Mouse (Mus musculus): ENCODE measurements around the gene Gm28305. TPM values are rescaled to one million over a fixed set of nuclear protein-coding genes. Genes with fewer than 3 reads are reported as not detected.

Gene Gm28305
- polyA plus RNA-seq, 1 experiment from 2014 or later: not detected

- no peak for ATAC-seq (ENCODE audit: low FRiP score, low TSS enrichment)
- Histone ChIP-seq H3K9ac (ENCODE audit: low read depth, low read length) (no peak overlapping the region), H3K36me3 (ENCODE audit: control insufficient read depth, insufficient read depth, low read length) (no peaks in the 10 kb centered on the region), H3K4me1 (ENCODE audit: control insufficient read depth, insufficient read depth, low read length) (peaks cover 3% of the 10 kb centered on the region; the same call in 1 of the 2 replicates), H3K4me3 (ENCODE audit: low read length) (no peak overlapping the region), H3K9me3 (ENCODE audit: control insufficient read depth, low read length) (no peaks in the 10 kb centered on the region), H3K27ac (ENCODE audit: low read depth, low read length) (no peak overlapping the region), H3K27me3 (ENCODE audit: control insufficient read depth, insufficient read depth, low read length) (no peaks in the 10 kb centered on the region), H3K4me2 (replicated peaks; ENCODE audit: low read depth, low read length) (no peak overlapping the region)
- 39% methylated on average over 2 of the region's 2 CpGs for WGBS
These were observed 62.4 kb downstream of the Gm28305 start for GRCm38 (mm10) chr9:104102901-104103300.

- Histone ChIP-seq H3K27me3 (ENCODE audit: control insufficient read depth, insufficient read depth, low read length) (no peaks in the 10 kb centered on the region), H3K9me3 (ENCODE audit: control insufficient read depth, low read length) (no peaks in the 10 kb centered on the region), H3K4me3 (ENCODE audit: low read length) (no peak overlapping the region), H3K4me1 (ENCODE audit: control insufficient read depth, insufficient read depth, low read length) (peaks cover 3% of the 10 kb centered on the region; the same call in 1 of the 2 replicates), H3K4me2 (replicated peaks; ENCODE audit: low read depth, low read length) (no peak overlapping the region), H3K27ac (ENCODE audit: low read depth, low read length) (no peak overlapping the region), H3K36me3 (ENCODE audit: control insufficient read depth, insufficient read depth, low read length) (no peaks in the 10 kb centered on the region), H3K9ac (ENCODE audit: low read depth, low read length) (no peak overlapping the region)
- 89% methylated on average over 2 of the region's 2 CpGs for whole genome bisulfite sequencing
- no peak for ATAC-seq (ENCODE audit: low FRiP score, low TSS enrichment)
These were observed 64.5 kb downstream of the Gm28305 start for GRCm38 (mm10) chr9:104104986-104105385.

- Histone ChIP-seq H3K4me1 (ENCODE audit: control insufficient read depth, insufficient read depth, low read length) (peaks cover 3% of the 10 kb centered on the region; the same call in 1 of the 2 replicates), H3K4me2 (replicated peaks; ENCODE audit: low read depth, low read length) (no peak overlapping the region), H3K9me3 (ENCODE audit: control insufficient read depth, low read length) (peaks cover 7% of the 10 kb centered on the region), H3K27me3 (ENCODE audit: control insufficient read depth, insufficient read depth, low read length) (no peaks in the 10 kb centered on the region), H3K27ac (ENCODE audit: low read depth, low read length) (no peak overlapping the region), H3K4me3 (ENCODE audit: low read length) (no peak overlapping the region), H3K9ac (ENCODE audit: low read depth, low read length) (no peak overlapping the region), H3K36me3 (ENCODE audit: control insufficient read depth, insufficient read depth, low read length) (no peaks in the 10 kb centered on the region)
- 76% methylated on average over 9 of the region's 9 CpGs for WGBS
- ATAC-seq (ENCODE audit: low FRiP score, low TSS enrichment): no peak
These were observed 66.5 kb downstream of the Gm28305 start for GRCm38 (mm10) chr9:104106930-104107329.

GRCm38 (mm10) chr9:104107482-104107881, 67.0 kb downstream of the Gm28305 start:
- Histone ChIP-seq H3K36me3 (ENCODE audit: control insufficient read depth, insufficient read depth, low read length) (no peaks in the 10 kb centered on the region), H3K27me3 (ENCODE audit: control insufficient read depth, insufficient read depth, low read length) (no peaks in the 10 kb centered on the region), H3K27ac (ENCODE audit: low read depth, low read length) (no peak overlapping the region), H3K9ac (ENCODE audit: low read depth, low read length) (no peak overlapping the region), H3K9me3 (ENCODE audit: control insufficient read depth, low read length) (peaks cover 8% of the 10 kb centered on the region), H3K4me2 (replicated peaks; ENCODE audit: low read depth, low read length) (no peak overlapping the region), H3K4me3 (ENCODE audit: low read length) (no peak overlapping the region), H3K4me1 (ENCODE audit: control insufficient read depth, insufficient read depth, low read length) (peaks cover under 1% of the 10 kb centered on the region; the same call in 1 of the 2 replicates)
- ATAC-seq (ENCODE audit: low FRiP score, low TSS enrichment): peak; percentile 16; the same call in 1 of the 2 replicates
- 57% methylated on average over 6 of the region's 6 CpGs for WGBS

GRCm38 (mm10) chr9:104108571-104109143, 68.2 kb downstream of the Gm28305 start:
- Histone ChIP-seq H3K36me3 (ENCODE audit: control insufficient read depth, insufficient read depth, low read length) (no peaks in the 10 kb centered on the region), H3K27ac (ENCODE audit: low read depth, low read length) (no peak overlapping the region), H3K4me2 (replicated peaks; ENCODE audit: low read depth, low read length) (no peak overlapping the region), H3K9ac (ENCODE audit: low read depth, low read length) (no peak overlapping the region), H3K4me3 (ENCODE audit: low read length) (no peak overlapping the region), H3K4me1 (ENCODE audit: control insufficient read depth, insufficient read depth, low read length) (no peaks in the 10 kb centered on the region), H3K9me3 (ENCODE audit: control insufficient read depth, low read length) (peaks cover 8% of the 10 kb centered on the region), H3K27me3 (ENCODE audit: control insufficient read depth, insufficient read depth, low read length) (no peaks in the 10 kb centered on the region)
- WGBS: 81% methylated on average over 2 of the region's 2 CpGs
- ATAC-seq (ENCODE audit: low FRiP score, low TSS enrichment): no peak

GRCm38 (mm10) chr9:104109151-104109550, 68.7 kb downstream of the Gm28305 start:
- Histone ChIP-seq H3K4me1 (ENCODE audit: control insufficient read depth, insufficient read depth, low read length) (no peaks in the 10 kb centered on the region), H3K36me3 (ENCODE audit: control insufficient read depth, insufficient read depth, low read length) (no peaks in the 10 kb centered on the region), H3K27ac (ENCODE audit: low read depth, low read length) (no peak overlapping the region), H3K9me3 (ENCODE audit: control insufficient read depth, low read length) (peaks cover 8% of the 10 kb centered on the region), H3K9ac (ENCODE audit: low read depth, low read length) (no peak overlapping the region), H3K4me2 (replicated peaks; ENCODE audit: low read depth, low read length) (no peak overlapping the region), H3K27me3 (ENCODE audit: control insufficient read depth, insufficient read depth, low read length) (no peaks in the 10 kb centered on the region), H3K4me3 (ENCODE audit: low read length) (no peak overlapping the region)
- ATAC-seq (ENCODE audit: low FRiP score, low TSS enrichment): no peak
- WGBS: 96% methylated on average over 5 of the region's 5 CpGs

- peak overlapping the region; percentile 85; the same call in 1 of the 2 replicates for H3K27ac ChIP-seq (ENCODE audit: low read depth, low read length)
- no peak overlapping the region for H3K4me3 ChIP-seq (ENCODE audit: low read length)
- H3K27me3 ChIP-seq (ENCODE audit: control insufficient read depth, insufficient read depth, low read length): no peaks in the 10 kb centered on the region
- H3K36me3 ChIP-seq (ENCODE audit: control insufficient read depth, insufficient read depth, low read length): no peaks in the 10 kb centered on the region
- H3K4me2 ChIP-seq (replicated peaks; ENCODE audit: low read depth, low read length): no peak overlapping the region
- peak; percentile 36; the same call in 1 of the 2 replicates for ATAC-seq (ENCODE audit: low FRiP score, low TSS enrichment)
- WGBS: 23% methylated on average over 5 of the region's 5 CpGs
- H3K4me1 ChIP-seq (ENCODE audit: control insufficient read depth, insufficient read depth, low read length): peaks cover 19% of the 10 kb centered on the region
- H3K9ac ChIP-seq (ENCODE audit: low read depth, low read length): no peak overlapping the region
- H3K9me3 ChIP-seq (ENCODE audit: control insufficient read depth, low read length): no peaks in the 10 kb centered on the region
These were observed 82.6 kb downstream of the Gm28305 start for GRCm38 (mm10) chr9:104123101-104123500.

- Histone ChIP-seq H3K9ac (ENCODE audit: low read depth, low read length) (no peak overlapping the region), H3K9me3 (ENCODE audit: control insufficient read depth, low read length) (no peaks in the 10 kb centered on the region), H3K27ac (ENCODE audit: low read depth, low read length) (peak overlapping the region; percentile 85; the same call in 1 of the 2 replicates), H3K4me3 (ENCODE audit: low read length) (no peak overlapping the region), H3K36me3 (ENCODE audit: control insufficient read depth, insufficient read depth, low read length) (no peaks in the 10 kb centered on the region), H3K27me3 (ENCODE audit: control insufficient read depth, insufficient read depth, low read length) (no peaks in the 10 kb centered on the region), H3K4me1 (ENCODE audit: control insufficient read depth, insufficient read depth, low read length) (peaks cover 19% of the 10 kb centered on the region), H3K4me2 (replicated peaks; ENCODE audit: low read depth, low read length) (no peak overlapping the region; the same call in 1 of the 2 replicates)
- peak; percentile 80 for ATAC-seq (ENCODE audit: low FRiP score, low TSS enrichment)
- 8% methylated on average over 5 of the region's 5 CpGs for WGBS
These were observed 83.2 kb downstream of the Gm28305 start for GRCm38 (mm10) chr9:104123622-104124021.
